Mouse (Mus musculus) forebrain, embryonic 16.5 days (tissue): ENCODE data around the gene Duxf3. TPM values are rescaled to one million over a fixed set of nuclear protein-coding genes. Genes with fewer than 3 reads are reported as not detected.
"Not testable (repeated sequence)": the region's sequence is repeated elsewhere in the genome, so short reads cannot be mapped to it uniquely, and the experiment has no call there.

Source experiments
- ATAC-seq: fragments of 200-750 bp; cut with Nextera tagmentation; 2 replicates; pipeline ENCODE4 v1.8.0; 2017; ENCODE audit warnings: mild to moderate bottlenecking, moderate library complexity
- H3K27ac ChIP-seq: fragments of 300-500 bp; sonication (generic); 2 replicates; pipeline ENCODE4 v1.5.1; 2014; ENCODE audit warnings: low read length, control low read depth
- H3K27me3 ChIP-seq: fragments of 300-500 bp; sonication (generic); replicated peaks from 2 replicates; pipeline ENCODE4 v1.6.1; 2014; ENCODE audit warnings: low read length; ENCODE audit not compliant: control insufficient read depth, insufficient read depth
- H3K36me3 ChIP-seq: fragments of 300-500 bp; sonication (generic); 2 replicates; pipeline ENCODE4 v1.6.1; 2014; ENCODE audit not compliant: control insufficient read depth, insufficient read depth
- H3K4me1 ChIP-seq: fragments of 300-500 bp; sonication (generic); replicated peaks from 2 replicates; pipeline ENCODE4 v1.6.1; 2014; ENCODE audit warnings: low read length; ENCODE audit not compliant: control insufficient read depth, insufficient read depth
- H3K4me2 ChIP-seq: fragments of 300-500 bp; sonication (generic); 2 replicates; pipeline ENCODE4 v1.6.1; 2014; ENCODE audit warnings: mild to moderate bottlenecking, low read length, control low read depth
- H3K4me3 ChIP-seq: fragments of 300-500 bp; sonication (generic); replicated peaks from 2 replicates; pipeline ENCODE4 v1.5.1; 2014; ENCODE audit warnings: mild to moderate bottlenecking, low read length, control low read depth
- H3K9ac ChIP-seq: fragments of 300-500 bp; sonication (generic); replicated peaks from 2 replicates; pipeline ENCODE4 v1.6.1; 2014; ENCODE audit warnings: low read depth, low read length, control low read depth
- H3K9me3 ChIP-seq: fragments of 300-500 bp; sonication (generic); 2 replicates; pipeline ENCODE4 v1.6.1; 2016; ENCODE audit warnings: low read length; ENCODE audit not compliant: control insufficient read depth
- WGBS: fragments of 180-500 bp; shearing (Covaris S2); extraction: QIAGEN DNeasy Blood & Tissue Kit; methylation state at CpG from one replicate; pipeline ENCODE4 v1.1.7; 2014; 5-methylcytosine and 5-hydroxymethylcytosine counted together
- polyA plus RNA-seq: library from polyadenylated mRNA; unstranded; fragments of >200 nt; fragmentation: Nextera tagmentation; extraction: Ambion mirVana; gene quantifications from 2 replicates; pipeline ENCODE4 v1.2.1, GENCODE M21; 2015

Gene Duxf3
- polyA plus RNA-seq, 1 experiment from 2014 or later = not detected

- H3K4me3 ChIP-seq, H3K4me1 ChIP-seq, ATAC-seq, H3K36me3 ChIP-seq, H3K4me2 ChIP-seq, H3K27ac ChIP-seq, H3K27me3 ChIP-seq, H3K9ac ChIP-seq, H3K9me3 ChIP-seq: not testable (repeated sequence)
- 86% methylated on average over 27 of the region's 31 CpGs for WGBS
These were observed 8.3 kb downstream of the Duxf3 start for GRCm38 (mm10) chr10:58223972-58224805.

GRCm38 (mm10) chr10:58223161-58223560 lies 9.3 kb downstream of the Duxf3 start:
- H3K9me3 ChIP-seq, H3K27ac ChIP-seq, H3K9ac ChIP-seq, H3K4me2 ChIP-seq, H3K27me3 ChIP-seq, H3K4me3 ChIP-seq, H3K36me3 ChIP-seq, ATAC-seq, H3K4me1 ChIP-seq: not testable (repeated sequence)
- 90% methylated on average over 3 of the region's 6 CpGs for WGBS

GRCm38 (mm10) chr10:58221571-58221970 lies 10.9 kb downstream of the Duxf3 start:
- ATAC-seq, H3K9me3 ChIP-seq: not testable (repeated sequence)
- WGBS = 90% methylated on average over 2 of the region's 2 CpGs

GRCm38 (mm10) chr10:58220726-58221125 lies 11.7 kb downstream of the Duxf3 start:
- Histone ChIP-seq H3K4me1 (no peaks in the 10 kb centered on the region), H3K4me2 (no peak overlapping the region), H3K9ac (no peak overlapping the region), H3K4me3 (no peak overlapping the region), H3K9me3 (peaks cover 3% of the 10 kb centered on the region; the same call in 1 of the 2 replicates), H3K27me3 (0 out of 2 replicates have a peak, but pooled peaks cover 2% of the 10 kb centered on the region), H3K27ac (no peak overlapping the region), H3K36me3 (no peaks in the 10 kb centered on the region)
- 85% methylated on average over 6 of the region's 6 CpGs for WGBS
- no peak for ATAC-seq

More at GRCm38 (mm10) chr10:58221571-58221970, 10.9 kb downstream of the Duxf3 start:
- not testable (repeated sequence) for H3K4me1 ChIP-seq, H3K4me2 ChIP-seq, H3K9ac ChIP-seq, H3K4me3 ChIP-seq, H3K36me3 ChIP-seq, H3K27me3 ChIP-seq, H3K27ac ChIP-seq

- no peak overlapping the region for H3K4me2 ChIP-seq
- H3K4me3 ChIP-seq = no peak overlapping the region
- H3K9me3 ChIP-seq = peaks cover 3% of the 10 kb centered on the region; the same call in 1 of the 2 replicates
- 88% methylated on average over 3 of the region's 3 CpGs for WGBS
- ATAC-seq = no peak
- no peak overlapping the region for H3K27ac ChIP-seq
- no peaks in the 10 kb centered on the region for H3K4me1 ChIP-seq
- H3K9ac ChIP-seq = no peak overlapping the region
- 0 out of 2 replicates have a peak, but pooled peaks cover 2% of the 10 kb centered on the region for H3K27me3 ChIP-seq
- no peaks in the 10 kb centered on the region for H3K36me3 ChIP-seq
These were observed 15.1 kb downstream of the Duxf3 start for GRCm38 (mm10) chr10:58217366-58217765.

- Histone ChIP-seq H3K4me2 (no peak overlapping the region), H3K9me3 (peaks cover 3% of the 10 kb centered on the region; the same call in 1 of the 2 replicates), H3K27ac (no peak overlapping the region), H3K4me1 (no peaks in the 10 kb centered on the region), H3K9ac (no peak overlapping the region), H3K36me3 (no peaks in the 10 kb centered on the region), H3K27me3 (0 out of 2 replicates have a peak, but pooled peaks cover 2% of the 10 kb centered on the region), H3K4me3 (no peak overlapping the region)
- WGBS = 93% methylated on average over 1 of the region's 1 CpGs
- ATAC-seq = no peak
These were observed 17.1 kb downstream of the Duxf3 start for GRCm38 (mm10) chr10:58215353-58215752.

GRCm38 (mm10) chr10:58214934-58215333 lies 17.5 kb downstream of the Duxf3 start:
- Histone ChIP-seq H3K4me3 (no peak overlapping the region), H3K36me3 (no peaks in the 10 kb centered on the region), H3K4me2 (no peak overlapping the region), H3K27me3 (0 out of 2 replicates have a peak, but pooled peaks cover 2% of the 10 kb centered on the region), H3K9me3 (peaks cover 3% of the 10 kb centered on the region; the same call in 1 of the 2 replicates), H3K27ac (no peak overlapping the region), H3K9ac (no peak overlapping the region), H3K4me1 (no peaks in the 10 kb centered on the region)
- WGBS = 83% methylated on average over 5 of the region's 5 CpGs
- no peak for ATAC-seq

- no peak for ATAC-seq
- Histone ChIP-seq H3K27ac (no peak overlapping the region), H3K4me1 (no peaks in the 10 kb centered on the region), H3K27me3 (0 out of 2 replicates have a peak, but pooled peaks cover 2% of the 10 kb centered on the region), H3K9ac (no peak overlapping the region), H3K4me2 (no peak overlapping the region), H3K9me3 (peaks cover 3% of the 10 kb centered on the region; the same call in 1 of the 2 replicates), H3K4me3 (no peak overlapping the region), H3K36me3 (no peaks in the 10 kb centered on the region)
These were observed 18.0 kb downstream of the Duxf3 start for GRCm38 (mm10) chr10:58214497-58214896.

- no peaks in the 10 kb centered on the region for H3K36me3 ChIP-seq
- H3K9me3 ChIP-seq = peaks cover 3% of the 10 kb centered on the region; the same call in 1 of the 2 replicates
- H3K27ac ChIP-seq = no peak overlapping the region
- no peak for ATAC-seq
- H3K4me2 ChIP-seq = no peak overlapping the region
- H3K4me1 ChIP-seq = no peaks in the 10 kb centered on the region
- WGBS = 79% methylated on average over 7 of the region's 7 CpGs
- no peak overlapping the region for H3K4me3 ChIP-seq
- no peaks in the 10 kb centered on the region for H3K27me3 ChIP-seq
- no peak overlapping the region for H3K9ac ChIP-seq
These were observed 20.2 kb downstream of the Duxf3 start for GRCm38 (mm10) chr10:58212230-58212629.
